Mouse (Mus musculus) midbrain, embryonic 11.5 days (tissue): Measurements from ENCODE around the gene Gm10277. TPM values are rescaled to one million over a fixed set of nuclear protein-coding genes. Genes with fewer than 3 reads are reported as not detected.

Experiments
- ATAC-seq: fragments of 200-750 bp; cut with Nextera tagmentation; 2 replicates; pipeline ENCODE4 v1.8.0; 2017; ENCODE audit warnings: moderate TSS enrichment, moderate library complexity; ENCODE audit not compliant: low FRiP score
- DNase-seq: peaks from one replicate; pipeline ENCODE4 v3.0.0; 2015; ENCODE audit warnings: low spot score; ENCODE audit errors: missing footprints
- H3K27ac ChIP-seq: fragments of 300-500 bp; sonication (generic); 2 replicates; pipeline ENCODE4 v1.5.1; 2014; ENCODE audit warnings: low read depth, low read length
- H3K27me3 ChIP-seq: fragments of 300-500 bp; sonication (generic); 2 replicates; pipeline ENCODE4 v1.6.1; 2014; ENCODE audit warnings: mild to moderate bottlenecking, low read length, moderate library complexity, mixed read lengths; ENCODE audit not compliant: control insufficient read depth, insufficient read depth
- H3K36me3 ChIP-seq: fragments of 300-500 bp; sonication (generic); 2 replicates; pipeline ENCODE4 v1.6.1; 2014; ENCODE audit warnings: mild to moderate bottlenecking, low read length, moderate library complexity, mixed read lengths; ENCODE audit not compliant: control insufficient read depth, insufficient read depth
- H3K4me1 ChIP-seq: fragments of 300-500 bp; sonication (generic); 2 replicates; pipeline ENCODE4 v1.6.1; 2014; ENCODE audit warnings: low read length; ENCODE audit not compliant: control insufficient read depth, insufficient read depth
- H3K4me2 ChIP-seq: fragments of 300-500 bp; sonication (generic); 2 replicates; pipeline ENCODE4 v1.6.1; 2014; ENCODE audit warnings: mild to moderate bottlenecking, moderate library complexity
- H3K4me3 ChIP-seq: fragments of 300-500 bp; sonication (generic); 2 replicates; pipeline ENCODE4 v1.5.1; 2014; ENCODE audit warnings: low read depth, low read length
- H3K9ac ChIP-seq: fragments of 300-500 bp; sonication (generic); 2 replicates; pipeline ENCODE4 v1.6.1; 2014; ENCODE audit warnings: low read length
- H3K9me3 ChIP-seq: fragments of 300-500 bp; sonication (generic); 2 replicates; pipeline ENCODE4 v1.6.1; 2016; ENCODE audit warnings: low read length; ENCODE audit not compliant: control insufficient read depth
- WGBS: fragments of 180-500 bp; shearing (Covaris S2); extraction: QIAGEN DNeasy Blood & Tissue Kit; methylation state at CpG from one replicate; pipeline ENCODE4 v1.1.7; 2014; 5-methylcytosine and 5-hydroxymethylcytosine counted together
- polyA plus RNA-seq: library from polyadenylated mRNA; unstranded; fragments of >200 nt; fragmentation: Nextera tagmentation; extraction: Ambion mirVana; gene quantifications from 2 replicates; pipeline ENCODE4 v1.2.1, GENCODE M21; 2014

Gene Gm10277
- polyA plus RNA-seq, 1 experiment from 2014 or later, result 0.79 TPM

DNA sequence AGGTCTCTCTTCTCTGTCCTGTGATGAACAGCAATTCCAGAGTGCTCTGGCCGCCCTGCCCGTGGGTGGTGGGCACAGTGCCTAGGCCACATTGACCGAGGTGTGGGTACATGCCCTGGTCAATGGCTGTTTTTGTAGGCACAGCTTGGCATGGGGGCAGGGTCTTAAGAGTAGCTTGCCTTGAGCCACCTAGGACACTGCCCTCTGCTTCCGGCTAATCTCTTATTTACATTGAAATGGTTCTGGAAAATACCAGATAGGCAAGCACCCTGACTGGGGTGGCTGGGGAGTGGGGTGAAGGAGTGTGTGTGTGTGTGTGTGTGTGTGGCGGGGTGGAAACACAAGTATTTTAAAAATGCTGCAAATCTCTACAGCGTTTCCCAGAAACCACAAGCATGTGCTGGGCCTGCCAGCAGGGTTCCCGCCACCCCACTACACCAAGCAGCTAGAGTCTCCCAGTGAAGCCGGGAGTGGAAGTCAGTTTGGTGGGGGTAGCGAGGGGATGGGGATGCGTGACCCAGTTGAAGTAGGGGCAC is 4.3 kb downstream of the Gm10277 start:
- H3K9ac ChIP-seq, result no peak overlapping the region
- no peaks in the 10 kb centered on the region for H3K27me3 ChIP-seq
- no peak overlapping the region; the same call in 1 of the 2 replicates for H3K27ac ChIP-seq
- 56% methylated on average over 10 of the region's 10 CpGs for WGBS
- H3K9me3 ChIP-seq, result no peaks in the 10 kb centered on the region
- H3K4me3 ChIP-seq, result no peak overlapping the region
- H3K36me3 ChIP-seq, result no peaks in the 10 kb centered on the region
- H3K4me1 ChIP-seq, result peaks cover 12% of the 10 kb centered on the region
- ATAC-seq (no peak), DNase-seq (no peak)
- H3K4me2 ChIP-seq, result no peak overlapping the region

DNA sequence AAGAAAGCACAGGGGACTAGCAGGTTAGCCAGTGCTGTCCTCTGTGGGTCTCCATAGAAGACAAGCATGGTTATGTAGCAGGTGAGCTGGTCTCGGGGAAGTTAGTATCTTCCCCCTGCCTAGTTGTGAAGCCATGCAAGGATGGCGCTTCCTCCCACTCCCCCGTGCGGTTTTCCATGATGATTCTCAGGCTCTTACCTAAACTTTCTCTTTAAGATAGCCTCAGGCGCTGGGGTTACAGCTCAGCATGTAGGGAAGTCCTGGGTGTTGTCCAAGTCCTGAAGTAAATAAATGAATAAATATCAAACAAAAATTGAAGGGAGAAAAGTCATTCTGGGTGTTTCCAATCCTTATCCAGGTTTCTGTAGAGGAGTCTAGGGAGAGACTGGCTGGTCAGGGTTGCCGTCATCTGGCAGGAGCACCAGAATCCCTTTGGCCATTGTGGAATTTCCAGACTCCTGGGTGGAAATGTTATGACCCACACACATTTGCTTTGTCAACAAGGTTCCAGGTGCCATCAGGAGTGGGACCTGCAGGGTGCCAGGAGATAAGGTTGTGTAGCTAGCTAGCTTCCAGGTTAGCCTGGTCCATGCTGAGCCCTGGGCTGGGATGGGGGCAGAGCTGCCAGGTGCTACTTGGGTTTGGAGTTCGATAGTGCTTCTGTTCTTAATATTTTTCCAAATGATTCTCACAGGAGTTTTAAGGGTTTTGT is 5.3 kb downstream of the Gm10277 start:
- Histone ChIP-seq H3K27ac (no peak overlapping the region), H3K9me3 (no peaks in the 10 kb centered on the region), H3K9ac (no peak overlapping the region), H3K4me1 (peaks cover 12% of the 10 kb centered on the region), H3K27me3 (no peaks in the 10 kb centered on the region), H3K4me3 (no peak overlapping the region), H3K4me2 (no peak overlapping the region), H3K36me3 (peaks cover 7% of the 10 kb centered on the region; the same call in 1 of the 2 replicates)
- no peak for ATAC-seq
- 92% methylated on average over 7 of the region's 7 CpGs for WGBS
- no peak for DNase-seq

DNA sequence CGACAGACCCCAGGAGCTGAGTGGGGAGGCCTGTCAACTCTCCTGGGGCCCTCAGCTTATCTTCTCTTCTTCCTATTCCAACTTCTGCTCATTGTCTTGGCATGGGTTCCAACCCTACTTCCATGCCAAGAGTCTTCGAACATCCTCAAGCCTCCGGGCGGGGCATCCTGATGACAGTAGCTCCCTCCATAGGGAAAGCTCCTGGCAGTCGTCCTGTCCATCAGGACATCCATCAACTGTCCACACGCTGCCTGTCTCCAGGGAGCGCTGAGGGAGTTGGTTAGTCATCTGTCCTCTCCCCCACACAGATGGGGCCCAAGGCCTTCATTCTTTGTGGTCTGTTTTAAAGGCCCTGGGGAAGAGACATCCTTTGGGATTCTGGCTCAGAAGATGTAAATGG is 6.5 kb downstream of the Gm10277 start:
- DNase-seq, result no peak
- Histone ChIP-seq H3K4me3 (no peak overlapping the region), H3K9ac (no peak overlapping the region), H3K4me1 (peaks cover 8% of the 10 kb centered on the region), H3K36me3 (peaks cover 7% of the 10 kb centered on the region; the same call in 1 of the 2 replicates), H3K4me2 (no peak overlapping the region), H3K27me3 (no peaks in the 10 kb centered on the region), H3K27ac (no peak overlapping the region), H3K9me3 (no peaks in the 10 kb centered on the region)
- ATAC-seq, result no peak
- whole genome bisulfite sequencing, result 89% methylated on average over 7 of the region's 7 CpGs

DNA sequence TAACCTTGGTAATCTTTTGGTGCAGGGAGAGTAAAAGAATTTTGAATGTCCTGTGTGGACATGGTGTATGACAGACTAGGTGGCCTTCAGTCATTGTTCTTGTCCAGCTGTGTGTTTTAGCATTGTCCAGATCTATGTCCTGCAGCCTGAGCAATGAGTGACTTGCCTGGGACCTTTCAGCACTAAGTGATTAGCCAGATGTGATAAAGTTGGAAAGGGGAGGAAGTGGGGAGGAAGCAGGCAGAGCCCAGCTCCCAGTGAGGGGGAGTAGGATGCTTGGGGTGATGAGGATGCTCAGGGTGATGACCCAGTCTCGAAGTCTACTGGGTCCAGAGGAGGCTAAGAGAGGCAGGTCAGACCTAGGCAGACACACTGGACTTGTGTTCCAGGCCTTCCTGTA is 8.3 kb downstream of the Gm10277 start:
- Histone ChIP-seq H3K27me3 (no peaks in the 10 kb centered on the region), H3K4me1 (no peaks in the 10 kb centered on the region), H3K9ac (no peak overlapping the region), H3K36me3 (peaks cover 7% of the 10 kb centered on the region; the same call in 1 of the 2 replicates), H3K4me2 (no peak overlapping the region), H3K9me3 (no peaks in the 10 kb centered on the region), H3K4me3 (no peak overlapping the region), H3K27ac (no peak overlapping the region)
- WGBS, result 89% methylated on average over 1 of the region's 1 CpGs
- DNase-seq (no peak), ATAC-seq (no peak)

DNA sequence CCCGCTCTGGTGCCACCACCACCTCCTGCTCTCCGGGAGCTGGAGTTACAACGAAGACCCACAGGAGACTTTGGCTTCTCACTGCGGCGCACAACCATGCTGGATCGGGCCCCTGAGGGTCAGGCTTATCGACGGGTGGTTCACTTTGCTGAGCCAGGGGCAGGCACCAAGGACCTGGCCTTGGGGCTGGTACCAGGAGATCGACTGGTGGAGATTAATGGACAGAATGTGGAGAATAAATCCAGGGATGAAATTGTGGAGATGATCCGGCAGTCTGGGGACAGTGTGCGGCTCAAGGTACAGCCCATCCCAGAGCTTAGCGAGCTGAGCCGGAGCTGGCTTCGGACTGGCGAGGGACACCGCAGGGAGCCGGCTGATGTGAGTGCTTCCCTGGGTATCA is 9.6 kb downstream of the Gm10277 start:
- ATAC-seq, result no peak
- H3K27me3 ChIP-seq, result no peaks in the 10 kb centered on the region

GRCm38 (mm10) chr11:77777436-77777835 is 10.1 kb downstream of the Gm10277 start:
- ATAC-seq, result no peak
- 92% methylated on average over 17 of the region's 17 CpGs for WGBS

More for the DNA sequence above, 9.6 kb downstream of the Gm10277 start:
- Histone ChIP-seq H3K4me3 (no peak overlapping the region), H3K27ac (no peak overlapping the region), H3K4me1 (no peaks in the 10 kb centered on the region), H3K9ac (no peak overlapping the region), H3K4me2 (no peak overlapping the region), H3K9me3 (no peaks in the 10 kb centered on the region), H3K36me3 (peaks cover 7% of the 10 kb centered on the region; the same call in 1 of the 2 replicates)
- WGBS, result 87% methylated on average over 17 of the region's 17 CpGs
- no peak for DNase-seq

GRCm38 (mm10) chr11:77775701-77776400 is 11.7 kb downstream of the Gm10277 start:
- WGBS, result 63% methylated on average over 9 of the region's 9 CpGs
- no peak for ATAC-seq
- no peak for DNase-seq

More at GRCm38 (mm10) chr11:77777436-77777835, 10.1 kb downstream of the Gm10277 start:
- H3K9ac ChIP-seq, result no peak overlapping the region
- peaks cover 7% of the 10 kb centered on the region; the same call in 1 of the 2 replicates for H3K36me3 ChIP-seq
- no peaks in the 10 kb centered on the region for H3K27me3 ChIP-seq
- H3K4me1 ChIP-seq, result no peaks in the 10 kb centered on the region
- no peak overlapping the region for H3K27ac ChIP-seq
- no peak overlapping the region for H3K4me3 ChIP-seq
- DNase-seq, result no peak
- no peak overlapping the region for H3K4me2 ChIP-seq
- no peaks in the 10 kb centered on the region for H3K9me3 ChIP-seq

GRCm38 (mm10) chr11:77771879-77772713 is 15.5 kb downstream of the Gm10277 start:
- H3K9me3 ChIP-seq, result no peaks in the 10 kb centered on the region
- 75% methylated on average over 8 of the region's 8 CpGs for WGBS
- no peak overlapping the region for H3K27ac ChIP-seq
- no peaks in the 10 kb centered on the region for H3K27me3 ChIP-seq
- peak; percentile 67 for DNase-seq
- H3K4me1 ChIP-seq, result peaks cover under 1% of the 10 kb centered on the region
- no peaks in the 10 kb centered on the region for H3K36me3 ChIP-seq
- no peak overlapping the region for H3K4me2 ChIP-seq
- ATAC-seq, result no peak
- no peak overlapping the region for H3K9ac ChIP-seq
- H3K4me3 ChIP-seq, result no peak overlapping the region

More at GRCm38 (mm10) chr11:77775701-77776400, 11.7 kb downstream of the Gm10277 start:
- no peaks in the 10 kb centered on the region for H3K9me3 ChIP-seq
- no peak overlapping the region for H3K9ac ChIP-seq
- H3K4me2 ChIP-seq, result no peak overlapping the region
- peaks cover 7% of the 10 kb centered on the region; the same call in 1 of the 2 replicates for H3K36me3 ChIP-seq
- H3K27me3 ChIP-seq, result no peaks in the 10 kb centered on the region
- H3K4me3 ChIP-seq, result no peak overlapping the region
- H3K4me1 ChIP-seq, result no peaks in the 10 kb centered on the region
- no peak overlapping the region for H3K27ac ChIP-seq
